Mouse (Mus musculus): ENCODE measurements around the gene Map3k14. TPM values are rescaled to one million over a fixed set of nuclear protein-coding genes. Genes with fewer than 3 reads are reported as not detected.

The Map3k14 gene
- polyA plus RNA-seq, 1 experiment from 2014 or later: 3.7 TPM

- Histone ChIP-seq H3K36me3 (ENCODE audit: control insufficient read depth, insufficient read depth, low read length) (no peaks in the 10 kb centered on the region), H3K4me2 (ENCODE audit: low read depth, low read length) (no peak overlapping the region), H3K9ac (ENCODE audit: low read length) (no peak overlapping the region), H3K27ac (ENCODE audit: low read length) (peak overlapping the region; percentile 72), H3K9me3 (ENCODE audit: control insufficient read depth, low read length) (no peaks in the 10 kb centered on the region), H3K27me3 (ENCODE audit: control insufficient read depth, insufficient read depth, low read depth, low read length) (no peaks in the 10 kb centered on the region), H3K4me1 (replicated peaks; ENCODE audit: control insufficient read depth, insufficient read depth, low read length) (peaks cover 2% of the 10 kb centered on the region; the same call in 1 of the 2 replicates), H3K4me3 (ENCODE audit: low read length) (no peak overlapping the region)
- ATAC-seq (ENCODE audit: low read depth): 0 out of 2 replicates have a peak, but pooled peaks have one; percentile 2
- WGBS: 73% methylated on average over 10 of the region's 10 CpGs
Observed at GRCm38 (mm10) chr11:103285276-103285675, 18.0 kb upstream of the Map3k14 start.

DNA sequence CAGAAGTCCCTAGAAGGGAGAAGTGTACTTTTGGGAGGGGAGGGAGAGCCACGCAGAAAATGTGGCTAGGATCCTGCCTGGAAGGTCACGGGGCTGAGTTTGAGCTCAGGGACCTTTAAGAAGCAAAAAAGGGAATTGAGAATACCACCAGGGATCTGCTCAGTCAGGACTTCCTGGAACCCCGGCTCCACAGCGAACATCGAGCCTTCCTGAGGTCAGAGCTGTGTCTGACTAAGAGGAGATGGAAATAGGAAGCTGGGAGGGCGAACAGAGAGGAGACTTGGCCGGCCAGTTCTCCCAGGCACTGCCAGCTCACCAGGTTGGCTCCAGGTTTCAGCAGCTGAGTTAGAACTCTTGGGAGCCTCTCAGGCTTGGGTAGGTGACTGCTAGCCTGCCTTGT, 14.5 kb upstream of the Map3k14 start:
- H3K4me1 ChIP-seq (replicated peaks; ENCODE audit: control insufficient read depth, insufficient read depth, low read length): no peaks in the 10 kb centered on the region; the same call in 1 of the 2 replicates

DNA sequence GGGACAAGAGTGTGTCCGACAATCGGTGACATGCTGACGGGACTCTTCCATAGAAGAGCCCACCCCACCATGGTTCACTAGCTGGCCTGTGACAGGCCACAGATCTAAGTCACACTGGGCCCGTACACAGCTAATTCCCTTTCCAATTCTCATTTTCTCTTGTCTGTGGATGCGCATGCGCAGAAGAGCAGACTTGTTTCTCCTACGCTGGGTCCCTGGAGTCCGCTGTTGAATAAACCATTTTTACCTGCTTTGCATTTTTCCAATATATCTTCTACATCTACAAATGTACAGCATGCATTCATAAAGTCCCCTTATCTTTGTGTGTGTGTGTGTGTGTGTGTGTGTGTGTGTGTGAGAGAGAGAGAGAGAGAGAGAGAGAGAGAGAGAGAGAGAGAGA, 9.2 kb upstream of the Map3k14 start:
- Histone ChIP-seq H3K36me3 (ENCODE audit: control insufficient read depth, insufficient read depth, low read length) (no peaks in the 10 kb centered on the region), H3K4me1 (replicated peaks; ENCODE audit: control insufficient read depth, insufficient read depth, low read length) (0 out of 2 replicates have a peak, but pooled peaks cover 2% of the 10 kb centered on the region), H3K4me3 (ENCODE audit: low read length) (no peak overlapping the region), H3K9me3 (ENCODE audit: control insufficient read depth, low read length) (no peaks in the 10 kb centered on the region), H3K27ac (ENCODE audit: low read length) (no peak overlapping the region), H3K27me3 (ENCODE audit: control insufficient read depth, insufficient read depth, low read depth, low read length) (no peaks in the 10 kb centered on the region), H3K9ac (ENCODE audit: low read length) (no peak overlapping the region), H3K4me2 (ENCODE audit: low read depth, low read length) (no peak overlapping the region)
- ATAC-seq (ENCODE audit: low read depth): no peak
- 87% methylated on average over 8 of the region's 8 CpGs for WGBS

More for the DNA sequence above, 14.5 kb upstream of the Map3k14 start:
- Histone ChIP-seq H3K4me3 (ENCODE audit: low read length) (no peak overlapping the region), H3K27ac (ENCODE audit: low read length) (no peak overlapping the region), H3K4me2 (ENCODE audit: low read depth, low read length) (no peak overlapping the region), H3K9ac (ENCODE audit: low read length) (no peak overlapping the region), H3K27me3 (ENCODE audit: control insufficient read depth, insufficient read depth, low read depth, low read length) (no peaks in the 10 kb centered on the region), H3K36me3 (ENCODE audit: control insufficient read depth, insufficient read depth, low read length) (no peaks in the 10 kb centered on the region), H3K9me3 (ENCODE audit: control insufficient read depth, low read length) (no peaks in the 10 kb centered on the region)
- WGBS: 54% methylated on average over 7 of the region's 7 CpGs
- ATAC-seq (ENCODE audit: low read depth): no peak

- Histone ChIP-seq H3K36me3 (ENCODE audit: control insufficient read depth, insufficient read depth, low read length) (no peaks in the 10 kb centered on the region), H3K9ac (ENCODE audit: low read length) (no peak overlapping the region), H3K9me3 (ENCODE audit: control insufficient read depth, low read length) (no peaks in the 10 kb centered on the region), H3K27ac (ENCODE audit: low read length) (no peak overlapping the region), H3K4me2 (ENCODE audit: low read depth, low read length) (no peak overlapping the region), H3K27me3 (ENCODE audit: control insufficient read depth, insufficient read depth, low read depth, low read length) (no peaks in the 10 kb centered on the region), H3K4me3 (ENCODE audit: low read length) (no peak overlapping the region), H3K4me1 (replicated peaks; ENCODE audit: control insufficient read depth, insufficient read depth, low read length) (peaks cover 10% of the 10 kb centered on the region)
- ATAC-seq (ENCODE audit: low read depth): no peak
- 75% methylated on average over 3 of the region's 3 CpGs for WGBS
Observed at GRCm38 (mm10) chr11:103272888-103273287, 5.6 kb upstream of the Map3k14 start.

DNA sequence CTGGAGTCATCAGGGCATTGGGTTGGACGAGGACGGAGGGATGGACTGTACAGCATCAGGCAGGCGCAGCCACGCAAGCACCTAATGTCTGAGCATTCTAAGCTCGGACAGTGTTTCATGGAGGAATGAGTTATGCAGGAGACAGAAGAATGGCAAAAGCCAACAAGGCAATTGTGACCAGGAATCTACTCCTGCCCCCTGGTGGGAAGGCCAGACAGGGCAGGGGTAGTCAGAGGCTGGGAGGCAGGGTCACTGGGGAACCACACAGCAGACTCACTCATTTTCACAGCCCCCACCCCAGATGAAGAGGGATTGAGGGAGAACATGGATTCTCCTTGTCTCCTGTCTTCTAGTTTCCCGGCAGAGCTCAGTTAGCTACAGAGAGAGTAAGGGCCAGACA, 4.7 kb upstream of the Map3k14 start:
- Histone ChIP-seq H3K27ac (ENCODE audit: low read length) (no peak overlapping the region), H3K27me3 (ENCODE audit: control insufficient read depth, insufficient read depth, low read depth, low read length) (no peaks in the 10 kb centered on the region)
- no peak for ATAC-seq (ENCODE audit: low read depth)

GRCm38 (mm10) chr11:103269426-103269825, 2.2 kb upstream of the Map3k14 start:
- Histone ChIP-seq H3K4me2 (ENCODE audit: low read depth, low read length) (no peak overlapping the region), H3K27me3 (ENCODE audit: control insufficient read depth, insufficient read depth, low read depth, low read length) (no peaks in the 10 kb centered on the region), H3K36me3 (ENCODE audit: control insufficient read depth, insufficient read depth, low read length) (no peaks in the 10 kb centered on the region), H3K4me3 (ENCODE audit: low read length) (no peak overlapping the region), H3K9ac (ENCODE audit: low read length) (no peak overlapping the region), H3K27ac (ENCODE audit: low read length) (no peak overlapping the region), H3K4me1 (replicated peaks; ENCODE audit: control insufficient read depth, insufficient read depth, low read length) (peaks cover 27% of the 10 kb centered on the region), H3K9me3 (ENCODE audit: control insufficient read depth, low read length) (no peaks in the 10 kb centered on the region)
- no peak for ATAC-seq (ENCODE audit: low read depth)
- 62% methylated on average over 5 of the region's 5 CpGs for WGBS

More for the DNA sequence above, 4.7 kb upstream of the Map3k14 start:
- H3K36me3 ChIP-seq (ENCODE audit: control insufficient read depth, insufficient read depth, low read length): no peaks in the 10 kb centered on the region
- H3K9me3 ChIP-seq (ENCODE audit: control insufficient read depth, low read length): no peaks in the 10 kb centered on the region
- H3K9ac ChIP-seq (ENCODE audit: low read length): no peak overlapping the region
- 68% methylated on average over 6 of the region's 6 CpGs for WGBS
- no peak overlapping the region for H3K4me2 ChIP-seq (ENCODE audit: low read depth, low read length)
- H3K4me1 ChIP-seq (replicated peaks; ENCODE audit: control insufficient read depth, insufficient read depth, low read length): peaks cover 11% of the 10 kb centered on the region
- no peak overlapping the region for H3K4me3 ChIP-seq (ENCODE audit: low read length)

DNA sequence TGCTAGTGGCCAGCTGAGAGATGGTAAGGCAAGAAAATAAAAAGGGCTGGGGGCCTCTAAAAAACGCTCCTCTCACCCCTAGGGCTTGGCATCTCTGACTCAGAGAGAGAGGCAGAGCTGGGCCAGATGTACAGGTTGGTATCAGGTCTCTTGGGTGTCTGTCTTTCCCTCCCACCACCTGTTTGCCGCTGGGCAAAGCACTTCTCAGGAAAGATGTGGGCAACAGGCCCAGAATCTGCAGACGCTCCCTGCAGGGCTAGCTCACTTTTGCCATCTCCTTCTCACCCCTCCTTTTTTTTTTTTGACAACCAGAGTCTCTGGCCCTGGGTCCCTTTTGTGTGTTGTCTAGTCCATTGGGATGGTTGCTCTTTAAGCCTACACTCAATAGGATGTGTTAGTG, 1.6 kb upstream of the Map3k14 start:
- Histone ChIP-seq H3K27me3 (ENCODE audit: control insufficient read depth, insufficient read depth, low read depth, low read length) (no peaks in the 10 kb centered on the region), H3K9ac (ENCODE audit: low read length) (no peak overlapping the region), H3K36me3 (ENCODE audit: control insufficient read depth, insufficient read depth, low read length) (no peaks in the 10 kb centered on the region), H3K4me1 (replicated peaks; ENCODE audit: control insufficient read depth, insufficient read depth, low read length) (peaks cover 27% of the 10 kb centered on the region), H3K9me3 (ENCODE audit: control insufficient read depth, low read length) (no peaks in the 10 kb centered on the region), H3K27ac (ENCODE audit: low read length) (no peak overlapping the region), H3K4me3 (ENCODE audit: low read length) (no peak overlapping the region), H3K4me2 (ENCODE audit: low read depth, low read length) (no peak overlapping the region)
- no peak for ATAC-seq (ENCODE audit: low read depth)
- WGBS: 64% methylated on average over 3 of the region's 3 CpGs

DNA sequence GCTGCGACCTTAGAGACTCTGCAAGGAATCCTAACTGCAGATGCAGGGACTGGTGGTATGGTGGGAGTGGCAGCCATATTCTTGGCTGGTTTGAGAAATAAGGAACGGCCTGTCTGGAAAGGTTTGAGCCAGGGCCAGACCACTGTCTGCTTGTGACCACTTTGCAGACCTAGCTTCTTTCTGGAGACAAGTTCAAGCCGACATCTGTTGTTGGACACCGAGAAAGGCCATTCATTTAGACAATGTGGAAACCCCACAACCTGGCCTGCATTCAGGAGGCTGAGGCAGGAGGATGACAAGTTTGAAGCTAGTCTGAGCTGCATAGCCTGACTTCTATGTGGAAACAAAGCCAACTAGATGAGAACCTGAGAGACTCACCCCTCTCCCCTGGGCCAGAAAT, 1.1 kb upstream of the Map3k14 start:
- no peaks in the 10 kb centered on the region for H3K9me3 ChIP-seq (ENCODE audit: control insufficient read depth, low read length)
- H3K4me2 ChIP-seq (ENCODE audit: low read depth, low read length): no peak overlapping the region; the same call in 1 of the 2 replicates
- peak overlapping the region; percentile 63; the same call in 1 of the 2 replicates for H3K9ac ChIP-seq (ENCODE audit: low read length)
- H3K27me3 ChIP-seq (ENCODE audit: control insufficient read depth, insufficient read depth, low read depth, low read length): no peaks in the 10 kb centered on the region
- ATAC-seq (ENCODE audit: low read depth): no peak
- peaks cover 30% of the 10 kb centered on the region for H3K4me1 ChIP-seq (replicated peaks; ENCODE audit: control insufficient read depth, insufficient read depth, low read length)
- no peaks in the 10 kb centered on the region for H3K36me3 ChIP-seq (ENCODE audit: control insufficient read depth, insufficient read depth, low read length)
- H3K4me3 ChIP-seq (ENCODE audit: low read length): no peak overlapping the region
- WGBS: 78% methylated on average over 4 of the region's 4 CpGs
- H3K27ac ChIP-seq (ENCODE audit: low read length): peak overlapping the region; percentile 89

DNA sequence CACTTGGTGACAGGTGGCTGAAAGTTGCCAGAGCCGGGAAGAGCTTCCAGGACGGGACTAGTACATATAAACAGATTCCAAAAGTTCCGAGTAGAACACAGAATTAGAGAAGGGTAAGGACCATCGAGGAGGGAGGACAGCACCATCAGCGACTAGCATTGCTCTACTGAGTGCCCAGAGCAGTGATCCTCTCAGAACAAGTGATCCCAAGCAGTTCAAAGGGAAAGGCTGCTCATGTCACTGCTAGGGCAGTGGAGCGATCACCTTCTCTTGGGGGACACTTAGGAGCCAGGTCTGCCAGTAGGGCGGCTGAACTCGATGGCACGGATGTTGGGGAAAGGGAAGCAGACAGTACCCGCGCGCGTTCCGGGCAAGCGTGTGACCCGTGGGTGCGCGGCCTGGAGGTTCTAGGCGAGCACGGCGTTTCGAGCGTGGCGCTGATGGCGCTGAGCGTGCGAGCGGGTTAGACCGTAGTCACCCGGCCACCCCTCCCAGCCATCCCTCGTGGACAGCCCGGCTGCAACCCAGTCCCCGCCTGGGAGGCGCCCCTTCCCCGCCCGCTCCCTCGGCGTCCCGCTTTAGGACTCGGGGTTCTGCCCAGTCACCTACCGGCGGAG, 435 bp downstream of the Map3k14 start:
- peaks cover 35% of the 10 kb centered on the region for H3K4me1 ChIP-seq (replicated peaks; ENCODE audit: control insufficient read depth, insufficient read depth, low read length)
- WGBS: under 1% methylated on average over 37 of the region's 42 CpGs
- ATAC-seq (ENCODE audit: low read depth): no peak; the same call in 1 of the 2 replicates
- no peaks in the 10 kb centered on the region for H3K27me3 ChIP-seq (ENCODE audit: control insufficient read depth, insufficient read depth, low read depth, low read length)
- peak overlapping the region; percentile 82 for H3K27ac ChIP-seq (ENCODE audit: low read length)
- H3K9me3 ChIP-seq (ENCODE audit: control insufficient read depth, low read length): no peaks in the 10 kb centered on the region
- no peaks in the 10 kb centered on the region for H3K36me3 ChIP-seq (ENCODE audit: control insufficient read depth, insufficient read depth, low read length)
- peak overlapping the region; percentile 86 for H3K9ac ChIP-seq (ENCODE audit: low read length)
- H3K4me2 ChIP-seq (ENCODE audit: low read depth, low read length): peak overlapping the region; percentile 91
- H3K4me3 ChIP-seq (ENCODE audit: low read length): peak overlapping the region; percentile 75

Data from lung, embryonic 16.5 days (tissue).